Mouse (Mus musculus) lung, adult 2 months (tissue): Measurements from ENCODE around the gene Uspl1. TPM values are rescaled to one million over a fixed set of nuclear protein-coding genes. Genes with fewer than 3 reads are reported as not detected.

Experiments
- DNase-seq: peaks from one replicate; pipeline ENCODE4 v3.0.0; 2022
- H3K4me1 ChIP-seq: fragments of 200-500 bp; 2 replicates; pipeline ENCODE4 v1.6.1; 2011; ENCODE audit warnings: low read length; ENCODE audit not compliant: control insufficient read depth, insufficient read depth
- H3K4me3 ChIP-seq: fragments of 200-500 bp; replicated peaks from 2 replicates; pipeline ENCODE3; 2011; ENCODE audit warnings: low read depth, mild to moderate bottlenecking, control low read depth, low read length; ENCODE audit errors: extremely low read depth
- CTCF ChIP-seq: fragments of 200-500 bp; IDR thresholded peaks from 2 replicates; pipeline ENCODE4 v1.5.1; 2011; ENCODE audit warnings: mild to moderate bottlenecking, low read length, control low read depth; ENCODE audit not compliant: insufficient read depth
- POLR2A ChIP-seq: fragments of 200-500 bp; IDR thresholded peaks from 2 replicates; pipeline ENCODE4 v1.6.1; 2011; ENCODE audit warnings: low read depth, mild to moderate bottlenecking, control low read depth, low read length, borderline replicate concordance; ENCODE audit errors: extremely low read depth
- WGBS: fragments of 180-500 bp; shearing (Covaris S2); methylation state at CpG from one replicate; pipeline ENCODE4 v1.1.7; 2018; 5-methylcytosine and 5-hydroxymethylcytosine counted together
- polyA plus RNA-seq: library from polyadenylated mRNA; depleted of rRNA; stranded (reverse); fragments of >200 nt; gene quantifications from 2 replicates; pipeline ENCODE4 v1.2.3, GENCODE M21; 2012

Uspl1 gene
- polyA plus RNA-seq, 1 experiment = 10.5 TPM

GRCm38 (mm10) chr5:149221355-149221754 is 37.2 kb downstream of the Uspl1 start:
- H3K4me3 ChIP-seq = no peak overlapping the region
- WGBS = 81% methylated on average over 4 of the region's 4 CpGs
- TF ChIP-seq POLR2A = no peak
- TF ChIP-seq CTCF = no peak

GRCm38 (mm10) chr5:149224666-149225065 is 40.5 kb downstream of the Uspl1 start:
- no peak for DNase-seq
- Histone ChIP-seq H3K4me1 (no peaks in the 10 kb centered on the region), H3K4me3 (no peak overlapping the region)
- TF ChIP-seq POLR2A = no peak
- TF ChIP-seq CTCF = no peak
- WGBS = 15% methylated on average over 7 of the region's 7 CpGs

More at GRCm38 (mm10) chr5:149221355-149221754, 37.2 kb downstream of the Uspl1 start:
- no peak for DNase-seq
- H3K4me1 ChIP-seq = no peaks in the 10 kb centered on the region

- DNase-seq = peak; percentile 100
- 3% methylated on average over 55 of the region's 55 CpGs for whole genome bisulfite sequencing
- Histone ChIP-seq H3K4me1 (no peaks in the 10 kb centered on the region), H3K4me3 (peak overlapping the region; percentile 48)
- TF ChIP-seq CTCF (no peak), POLR2A (peak; percentile 70; the same call in 1 of the 2 replicates)
These were observed 44.8 kb downstream of the Uspl1 start for GRCm38 (mm10) chr5:149228700-149229618.

GRCm38 (mm10) chr5:149229619-149230339 is 45.6 kb downstream of the Uspl1 start:
- DNase-seq = no peak
- Histone ChIP-seq H3K4me1 (no peaks in the 10 kb centered on the region), H3K4me3 (peak overlapping the region; percentile 48)
- TF ChIP-seq POLR2A (no peak), CTCF (no peak)
- WGBS = 77% methylated on average over 18 of the region's 18 CpGs

GRCm38 (mm10) chr5:149235002-149235401 is 50.9 kb downstream of the Uspl1 start:
- 47% methylated on average over 7 of the region's 7 CpGs for WGBS
- TF ChIP-seq CTCF (no peak), POLR2A (no peak)
- no peak for DNase-seq
- no peaks in the 10 kb centered on the region for H3K4me1 ChIP-seq
- H3K4me3 ChIP-seq = no peak overlapping the region

GRCm38 (mm10) chr5:149237221-149237950 is 53.2 kb downstream of the Uspl1 start:
- no peak overlapping the region for H3K4me3 ChIP-seq
- H3K4me1 ChIP-seq = no peaks in the 10 kb centered on the region
- DNase-seq = no peak
- TF ChIP-seq CTCF = no peak
- TF ChIP-seq POLR2A = no peak
- 71% methylated on average over 24 of the region's 24 CpGs for WGBS

GRCm38 (mm10) chr5:149242467-149242866 is 58.3 kb downstream of the Uspl1 start:
- WGBS = 85% methylated on average over 5 of the region's 5 CpGs
- Histone ChIP-seq H3K4me1 (peaks cover 2% of the 10 kb centered on the region), H3K4me3 (no peak overlapping the region)
- TF ChIP-seq POLR2A = no peak
- TF ChIP-seq CTCF = no peak
- no peak for DNase-seq

GRCm38 (mm10) chr5:149243053-149243452 is 58.9 kb downstream of the Uspl1 start:
- DNase-seq = no peak
- TF ChIP-seq CTCF = no peak
- TF ChIP-seq POLR2A = no peak

GRCm38 (mm10) chr5:149245391-149245964 is 61.3 kb downstream of the Uspl1 start:
- 26% methylated on average over 9 of the region's 9 CpGs for WGBS
- no peak for DNase-seq
- Histone ChIP-seq H3K4me3 (peak overlapping the region; percentile 60), H3K4me1 (peaks cover 3% of the 10 kb centered on the region)
- TF ChIP-seq POLR2A (no peak), CTCF (no peak)

More at GRCm38 (mm10) chr5:149243053-149243452, 58.9 kb downstream of the Uspl1 start:
- Histone ChIP-seq H3K4me1 (peaks cover 3% of the 10 kb centered on the region), H3K4me3 (no peak overlapping the region)
- 46% methylated on average over 5 of the region's 5 CpGs for WGBS
